Mouse (Mus musculus) lung, postnatal 0 days (tissue): ENCODE measurements around the gene Ikzf1.

Experiments
- CTCF ChIP-seq: IDR thresholded peaks from 2 replicates; pipeline ENCODE4 v1.5.1; 2016; ENCODE audit warnings: antibody characterized with exemption, mild to moderate bottlenecking
- EP300 ChIP-seq: IDR thresholded peaks from 2 replicates; pipeline ENCODE4 v1.6.1; 2016; ENCODE audit warnings: antibody characterized with exemption, mild to moderate bottlenecking, control low read depth

DNA sequence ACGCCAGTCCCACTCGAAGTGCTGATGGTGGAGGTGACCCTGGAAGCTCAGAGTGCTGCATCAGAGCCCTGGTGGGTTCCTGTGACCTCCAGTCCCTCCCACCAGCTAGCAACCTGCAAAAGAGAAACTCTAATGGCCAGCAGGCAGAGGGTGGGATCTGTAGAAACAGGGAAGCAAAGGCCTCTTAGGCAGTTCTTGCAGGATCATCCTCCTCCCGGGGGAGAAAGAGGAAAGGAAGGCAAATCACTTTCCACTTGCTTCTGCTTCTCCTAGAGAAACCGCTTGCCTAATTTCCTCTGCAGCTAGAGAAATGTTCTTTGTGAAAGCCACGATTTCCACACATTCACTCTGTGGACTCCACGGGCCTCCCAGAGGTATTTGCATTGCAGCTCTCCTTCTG lies 100.7 kb downstream of the Ikzf1 start:
- no peak for TF ChIP-seq CTCF
- TF ChIP-seq EP300, result no peak
